Mouse (Mus musculus) heart, postnatal 0 days (tissue): ENCODE data around the gene Dnmt1. TPM values are rescaled to one million over a fixed set of nuclear protein-coding genes. Genes with fewer than 3 reads are reported as not detected.

Source experiments
- ATAC-seq: fragments of 200-750 bp; cut with Nextera tagmentation; 2 replicates; pipeline ENCODE4 v1.8.0; 2017; ENCODE audit warnings: low read depth, moderate number of reproducible peaks, moderate library complexity; ENCODE audit not compliant: insufficient read depth
- DNase-seq: peaks from one replicate; pipeline ENCODE4 v3.0.0-alpha.2; 2016; ENCODE audit warnings: low spot score
- H3K27ac ChIP-seq: fragments of 300-500 bp; sonication (generic); 2 replicates; pipeline ENCODE4 v1.5.1; 2014; ENCODE audit warnings: low read depth, mild to moderate bottlenecking
- H3K27me3 ChIP-seq: fragments of 300-500 bp; sonication (generic); 2 replicates; pipeline ENCODE4 v1.6.1; 2014; ENCODE audit warnings: low read length, mixed read lengths; ENCODE audit not compliant: control insufficient read depth, insufficient read depth
- H3K36me3 ChIP-seq: fragments of 300-500 bp; sonication (generic); replicated peaks from 2 replicates; pipeline ENCODE4 v1.6.1; 2014; ENCODE audit warnings: low read length, mixed read lengths; ENCODE audit not compliant: control insufficient read depth, insufficient read depth
- H3K4me1 ChIP-seq: fragments of 300-500 bp; sonication (generic); 2 replicates; pipeline ENCODE4 v1.6.1; 2014; ENCODE audit warnings: antibody characterized with exemption; ENCODE audit not compliant: control insufficient read depth, insufficient read depth
- H3K4me2 ChIP-seq: fragments of 300-500 bp; sonication (generic); 2 replicates; pipeline ENCODE4 v1.6.1; 2014; ENCODE audit warnings: low read depth, mild to moderate bottlenecking, low read length, moderate library complexity
- H3K4me3 ChIP-seq: fragments of 300-500 bp; sonication (generic); 2 replicates; pipeline ENCODE4 v1.5.1; 2014; ENCODE audit warnings: low read depth, low read length
- H3K9ac ChIP-seq: fragments of 300-500 bp; sonication (generic); replicated peaks from 2 replicates; pipeline ENCODE4 v1.6.1; 2014; ENCODE audit warnings: low read depth, low read length, mixed read lengths
- H3K9me3 ChIP-seq: fragments of 300-500 bp; sonication (generic); replicated peaks from 2 replicates; pipeline ENCODE4 v1.6.1; 2016; ENCODE audit warnings: low read length; ENCODE audit not compliant: control insufficient read depth
- CTCF ChIP-seq: IDR thresholded peaks from 2 replicates; pipeline ENCODE4 v1.5.1; 2016; ENCODE audit warnings: antibody characterized with exemption, control low read depth, low read depth
- EP300 ChIP-seq: IDR thresholded peaks from 2 replicates; pipeline ENCODE4 v1.6.1; 2016; ENCODE audit warnings: antibody characterized with exemption, low read depth
- WGBS: fragments of 180-500 bp; shearing (Covaris S2); extraction: QIAGEN DNeasy Blood & Tissue Kit; methylation state at CpG from one replicate; pipeline ENCODE4 v1.1.7; 2014; 5-methylcytosine and 5-hydroxymethylcytosine counted together
- polyA plus RNA-seq: library from polyadenylated mRNA; unstranded; fragments of >200 nt; fragmentation: Nextera tagmentation; extraction: Ambion mirVana; gene quantifications from 2 replicates; pipeline ENCODE4 v1.2.1, GENCODE M21; 2015
- total RNA-seq: library from RNA; depleted of rRNA; stranded (reverse); fragments of >200 nt; gene quantifications from 2 replicates; pipeline ENCODE4 v1.2.3, GENCODE M21; 2014; ENCODE audit warnings: low replicate concordance; rRNA removed

Gene Dnmt1
- total RNA-seq (27.4 and 56.9 TPM in 2 replicates), polyA plus RNA-seq (15.4 and 16.1 TPM in 2 replicates)

DNA sequence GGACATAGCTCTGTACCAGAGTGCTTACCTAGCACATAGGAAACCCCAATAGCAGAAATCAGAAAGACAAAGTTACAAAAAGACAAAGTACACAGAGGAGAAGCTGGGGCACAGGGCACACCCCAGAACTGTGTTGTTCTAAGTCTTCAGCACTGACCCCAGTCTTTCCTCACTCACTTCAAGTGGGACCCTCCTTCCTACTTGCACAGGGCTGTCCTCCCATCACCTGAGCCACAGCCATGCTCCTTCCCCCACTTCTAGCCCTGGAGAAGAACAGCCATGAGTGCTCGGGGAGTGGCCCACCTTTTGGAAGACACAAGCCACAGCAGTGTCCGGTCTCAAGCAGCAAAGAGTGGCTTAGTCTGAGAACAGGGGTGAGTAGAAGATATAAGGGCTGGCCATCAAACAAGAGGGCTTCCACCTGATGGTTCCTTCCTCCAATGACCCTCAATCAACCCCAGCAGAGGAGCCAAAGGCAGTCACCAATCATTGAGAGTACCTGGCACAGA, at the start of gene Dnmt1:
Gene Dnmt1, minus strand, starts transcription at position 459 of the 509 bp plus-strand sequence.
- Histone ChIP-seq H3K9me3 (no peaks in the 10 kb centered on the region), H3K4me1 (no peaks in the 10 kb centered on the region), H3K27me3 (no peaks in the 10 kb centered on the region), H3K4me2 (no peak within 1 kb of the TSS), H3K4me3 (no peak within 1 kb of the TSS), H3K27ac (no peak within 1 kb of the TSS), H3K9ac (no peak within 1 kb of the TSS), H3K36me3 (no peaks in the 10 kb centered on the region)
- ATAC-seq (no peak), DNase-seq (no peak)
- TF ChIP-seq CTCF: no peak
- no peak for TF ChIP-seq EP300
- 77% methylated on average over 2 of the region's 2 CpGs for WGBS

DNA sequence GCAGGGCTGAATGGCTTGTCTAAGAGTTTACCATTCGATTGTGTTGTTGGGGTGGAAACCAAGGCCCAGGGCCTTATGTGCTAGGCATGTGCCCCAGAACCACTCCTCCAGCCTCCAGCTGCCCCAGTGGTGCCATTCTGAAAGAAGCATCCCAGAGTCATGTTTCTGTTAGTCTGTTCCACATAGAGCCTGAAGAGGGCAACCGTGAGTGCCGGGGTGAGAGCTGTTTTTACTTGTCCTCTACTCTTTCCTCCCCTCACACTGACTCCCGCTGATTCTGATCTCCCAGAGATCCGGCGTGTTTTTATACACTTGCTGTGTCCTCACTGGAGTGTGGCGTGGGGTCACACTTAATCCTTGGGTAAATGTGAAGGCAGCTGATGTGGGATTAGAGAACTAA, 48.3 kb upstream of the Dnmt1 start:
- no peak for ATAC-seq
- WGBS: 82% methylated on average over 7 of the region's 7 CpGs
- no peaks in the 10 kb centered on the region for H3K4me1 ChIP-seq
- H3K4me3 ChIP-seq: no peak overlapping the region
- no peaks in the 10 kb centered on the region for H3K27me3 ChIP-seq
- no peaks in the 10 kb centered on the region for H3K9me3 ChIP-seq
- TF ChIP-seq CTCF: 0 out of 2 replicates have a peak, but pooled peaks have one; percentile 6
- TF ChIP-seq EP300: no peak
- H3K9ac ChIP-seq: no peak overlapping the region
- DNase-seq: no peak
- peaks cover 50% of the 10 kb centered on the region for H3K36me3 ChIP-seq
- no peak overlapping the region for H3K4me2 ChIP-seq
- no peak overlapping the region for H3K27ac ChIP-seq

DNA sequence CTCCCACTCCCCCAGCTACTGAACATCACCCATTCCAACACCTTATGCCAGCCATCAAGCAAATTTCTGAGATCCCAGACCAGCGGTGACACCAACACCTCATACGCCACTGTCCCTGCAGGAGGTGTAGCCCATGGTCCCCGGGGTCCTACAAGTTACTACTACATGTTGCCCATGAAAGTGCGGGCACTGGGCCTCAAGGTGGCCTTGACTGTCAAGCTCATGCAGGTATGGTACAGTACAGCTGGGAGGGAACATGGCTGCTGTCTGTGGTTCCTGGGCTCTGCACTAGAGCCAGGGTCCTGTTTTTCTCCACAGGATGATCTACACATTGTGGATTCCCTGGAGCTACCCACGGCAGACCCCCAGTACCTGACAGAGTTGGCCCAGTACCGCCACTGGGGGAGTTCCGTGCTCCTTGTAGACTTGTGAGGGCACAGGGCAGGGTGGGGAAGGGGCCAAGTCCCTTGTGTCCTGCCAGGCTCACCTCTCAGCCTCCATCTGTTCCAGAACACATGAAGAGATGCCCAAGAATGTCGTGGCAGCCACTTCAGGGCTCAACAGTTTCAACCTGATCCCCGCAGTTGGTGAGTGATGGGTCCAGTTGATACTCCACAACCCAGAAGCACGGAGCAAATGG, 47.7 kb upstream of the Dnmt1 start:
- Histone ChIP-seq H3K9me3 (no peaks in the 10 kb centered on the region), H3K36me3 (peaks cover 50% of the 10 kb centered on the region), H3K27ac (no peak overlapping the region), H3K4me1 (no peaks in the 10 kb centered on the region), H3K9ac (no peak overlapping the region), H3K4me3 (no peak overlapping the region), H3K27me3 (no peaks in the 10 kb centered on the region), H3K4me2 (no peak overlapping the region)
- TF ChIP-seq CTCF: no peak
- TF ChIP-seq EP300: no peak
- 92% methylated on average over 10 of the region's 10 CpGs for WGBS
- no peak for ATAC-seq
- DNase-seq: no peak

- H3K9me3 ChIP-seq: no peaks in the 10 kb centered on the region
- H3K4me3 ChIP-seq: peak within 1 kb of the TSS; percentile 82
- TF ChIP-seq CTCF (no peak), EP300 (no peak)
- peak; percentile 87 for ATAC-seq
- H3K27me3 ChIP-seq: no peaks in the 10 kb centered on the region
- peak within 1 kb of the TSS; percentile 87 for H3K9ac ChIP-seq
- H3K4me2 ChIP-seq: peak within 1 kb of the TSS; percentile 88
- H3K36me3 ChIP-seq: peaks cover 37% of the 10 kb centered on the region
- peak; percentile 69 for DNase-seq
- H3K27ac ChIP-seq: peak within 1 kb of the TSS; percentile 76
- WGBS: under 1% methylated on average over 72 of the region's 72 CpGs
- no peaks in the 10 kb centered on the region for H3K4me1 ChIP-seq
Measured at GRCm38 (mm10) chr9:21002627-21003551, 43.2 kb upstream of the Dnmt1 start, which contains the start of gene Mrpl4. Gene Mrpl4 (plus strand): TSS chr9:21002738.

DNA sequence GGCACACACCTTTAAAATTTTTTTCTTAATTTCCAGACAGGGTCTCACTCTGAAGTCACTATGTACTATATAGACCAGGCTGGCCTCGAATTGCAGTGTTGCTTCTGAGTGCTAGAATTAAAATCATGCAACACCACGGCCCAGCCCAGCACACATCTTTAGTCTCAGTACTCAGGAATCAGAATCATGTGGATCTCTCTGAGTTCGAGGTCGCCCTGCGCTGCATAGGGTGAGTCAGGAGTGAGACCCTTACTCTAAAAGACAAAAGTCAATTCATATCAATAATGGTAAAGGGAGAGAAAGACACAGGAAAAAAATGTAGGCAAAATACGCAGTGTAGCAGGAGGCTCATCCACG, 42.6 kb upstream of the Dnmt1 start:
- Histone ChIP-seq H3K36me3 (peaks cover 31% of the 10 kb centered on the region), H3K27ac (peak overlapping the region; percentile 76; the same call in 1 of the 2 replicates), H3K4me2 (peak overlapping the region; percentile 88), H3K9me3 (no peaks in the 10 kb centered on the region), H3K4me1 (no peaks in the 10 kb centered on the region), H3K4me3 (peak overlapping the region; percentile 82), H3K27me3 (no peaks in the 10 kb centered on the region), H3K9ac (peak overlapping the region; percentile 87)
- no peak for DNase-seq
- 8% methylated on average over 7 of the region's 7 CpGs for WGBS
- TF ChIP-seq CTCF: no peak
- no peak for TF ChIP-seq EP300
- ATAC-seq: 0 out of 2 replicates have a peak, but pooled peaks have one; percentile 3
